Mouse (Mus musculus) C2C12 (cell line): ENCODE data around the gene Prkg2. TPM values are rescaled to one million over a fixed set of nuclear protein-coding genes. Genes with fewer than 3 reads are reported as not detected.
A peak's percentile ranks its signal among the peaks of the same experiment; 100 is the strongest.

ENCODE experiments used
- H3K27me3 ChIP-seq: one replicate; pipeline ENCODE4 v1.6.1; 2011; ENCODE audit not compliant: control insufficient read depth, insufficient read depth, insufficient read length
- H3K36me3 ChIP-seq: one replicate; pipeline ENCODE4 v1.6.1; 2011; ENCODE audit not compliant: control insufficient read depth, insufficient read depth
- H3K4me3 ChIP-seq: one replicate; pipeline ENCODE4 v1.5.1; 2011; ENCODE audit warnings: mild to moderate bottlenecking, control low read depth; ENCODE audit not compliant: poor library complexity, insufficient read depth, severe bottlenecking
- H3K79me2 ChIP-seq: one replicate; pipeline ENCODE4 v1.6.1; 2011; ENCODE audit not compliant: control insufficient read depth, insufficient read depth
- H3K79me3 ChIP-seq: one replicate; pipeline ENCODE4 v1.6.1; 2011; ENCODE audit warnings: low read depth, control low read depth
- H3ac ChIP-seq: one replicate; pipeline ENCODE3; 2011; ENCODE audit warnings: low read depth; ENCODE audit not compliant: control insufficient read depth, insufficient read length
- CEBPB ChIP-seq: IDR thresholded peaks from one replicate; pipeline ENCODE4 v1.6.1; 2011; ENCODE audit warnings: low read depth, mild to moderate bottlenecking, control low read depth, moderate library complexity
- CTCF ChIP-seq: IDR thresholded peaks from one replicate; pipeline ENCODE4 v1.5.1; 2011; ENCODE audit not compliant: control insufficient read depth, insufficient read depth, insufficient read length
- FOSL1 ChIP-seq: IDR thresholded peaks from one replicate; pipeline ENCODE4 v1.8.0; 2011; ENCODE audit warnings: mild to moderate bottlenecking, low read length; ENCODE audit not compliant: poor library complexity, insufficient read depth, severe bottlenecking
- MAX ChIP-seq: IDR thresholded peaks from one replicate; pipeline ENCODE4 v1.6.1; 2011; ENCODE audit warnings: mild to moderate bottlenecking, control low read depth
- MYOD1 ChIP-seq: IDR thresholded peaks from one replicate; pipeline ENCODE4 v1.6.1; 2011; ENCODE audit warnings: low read depth; ENCODE audit not compliant: control insufficient read depth, insufficient read length
- MYOG ChIP-seq: IDR thresholded peaks from one replicate; pipeline ENCODE4 v1.6.1; 2011; ENCODE audit not compliant: control insufficient read depth, insufficient read length; ENCODE audit errors: extremely low read depth
- USF1 ChIP-seq: IDR thresholded peaks from one replicate; pipeline ENCODE4 v1.6.1; 2011; ENCODE audit warnings: low read depth, mild to moderate bottlenecking, control low read depth, moderate library complexity
- polyA plus RNA-seq: library from polyadenylated mRNA; unstranded; fragments of >200 nt; fragmentation: generic; extraction: Trizol; gene quantifications from one replicate; pipeline ENCODE4 v1.2.1, GENCODE M21; 2012; ENCODE audit warnings: missing spikeins

Gene Prkg2
- polyA plus RNA-seq, 1 experiment = 45.7 TPM

GRCm38 (mm10) chr5:98940731-98941130, 96.4 kb downstream of the Prkg2 start:
- peak overlapping the region; percentile 0 for H3ac ChIP-seq
- H3K27me3 ChIP-seq = no peaks in the 10 kb centered on the region
- peak overlapping the region; percentile 7 for H3K4me3 ChIP-seq
- TF ChIP-seq CTCF = no peak
- peak; percentile 3 for TF ChIP-seq CEBPB
- TF ChIP-seq MYOD1 = peak; percentile 2
- TF ChIP-seq MAX = peak; percentile 69
- TF ChIP-seq MYOG = no peak
- TF ChIP-seq FOSL1 = no peak
- TF ChIP-seq USF1 = no peak
- H3K79me2 ChIP-seq = peaks cover 74% of the 10 kb centered on the region
- H3K36me3 ChIP-seq = peaks cover 51% of the 10 kb centered on the region
- peaks cover 51% of the 10 kb centered on the region for H3K79me3 ChIP-seq

GRCm38 (mm10) chr5:98939631-98940208, 97.4 kb downstream of the Prkg2 start:
- Histone ChIP-seq H3ac (no peak overlapping the region), H3K79me3 (peaks cover 54% of the 10 kb centered on the region), H3K79me2 (peaks cover 80% of the 10 kb centered on the region), H3K36me3 (peaks cover 57% of the 10 kb centered on the region), H3K27me3 (no peaks in the 10 kb centered on the region), H3K4me3 (no peak overlapping the region)
- no peak for TF ChIP-seq CTCF
- TF ChIP-seq MYOD1 = no peak
- TF ChIP-seq FOSL1 = no peak
- no peak for TF ChIP-seq USF1
- TF ChIP-seq CEBPB = no peak
- TF ChIP-seq MYOG = no peak
- TF ChIP-seq MAX = no peak

- Histone ChIP-seq H3K79me3 (peaks cover 54% of the 10 kb centered on the region), H3K27me3 (no peaks in the 10 kb centered on the region), H3ac (no peak overlapping the region), H3K79me2 (peaks cover 80% of the 10 kb centered on the region), H3K4me3 (no peak overlapping the region), H3K36me3 (peaks cover 63% of the 10 kb centered on the region)
- TF ChIP-seq FOSL1 (no peak), CEBPB (no peak), USF1 (no peak), MYOD1 (no peak), CTCF (no peak), MAX (no peak), MYOG (no peak)
These were observed 98.0 kb downstream of the Prkg2 start for GRCm38 (mm10) chr5:98939116-98939515.

GRCm38 (mm10) chr5:98937879-98938278, 99.3 kb downstream of the Prkg2 start:
- peaks cover 74% of the 10 kb centered on the region for H3K79me2 ChIP-seq
- TF ChIP-seq USF1 (no peak), CEBPB (no peak), MAX (no peak), MYOG (no peak), CTCF (no peak), MYOD1 (no peak), FOSL1 (no peak)
- no peak overlapping the region for H3ac ChIP-seq
- no peak overlapping the region for H3K4me3 ChIP-seq
- H3K36me3 ChIP-seq = peaks cover 76% of the 10 kb centered on the region
- no peaks in the 10 kb centered on the region for H3K27me3 ChIP-seq
- peaks cover 49% of the 10 kb centered on the region for H3K79me3 ChIP-seq

GRCm38 (mm10) chr5:98936650-98937049, 100.5 kb downstream of the Prkg2 start:
- TF ChIP-seq MYOD1 (no peak), MAX (no peak), USF1 (no peak), MYOG (no peak), FOSL1 (no peak), CTCF (no peak), CEBPB (no peak)
- Histone ChIP-seq H3K36me3 (peaks cover 81% of the 10 kb centered on the region), H3K79me2 (peaks cover 62% of the 10 kb centered on the region), H3K27me3 (no peaks in the 10 kb centered on the region), H3ac (no peak overlapping the region), H3K4me3 (no peak overlapping the region), H3K79me3 (peaks cover 37% of the 10 kb centered on the region)
